Mouse (Mus musculus) splenic B cell, adult 2 months (primary cell): Measurements from ENCODE around the gene Olfr959.

Source experiments
- DNase-seq: peaks from one replicate; pipeline ENCODE4 v3.0.0-alpha.2; 2011; ENCODE audit warnings: low read depth, low spot score
- H3K27me3 ChIP-seq: 2 replicates; pipeline ENCODE4 v1.6.1; 2012; ENCODE audit warnings: mild to moderate bottlenecking, low read length, moderate library complexity, mixed read lengths; ENCODE audit not compliant: control insufficient read depth, poor library complexity, insufficient read depth, severe bottlenecking
- H3K36me3 ChIP-seq: 2 replicates; pipeline ENCODE4 v1.6.1; 2012; ENCODE audit warnings: mild to moderate bottlenecking, low read length, moderate library complexity, mixed read lengths; ENCODE audit not compliant: control insufficient read depth, poor library complexity, insufficient read depth, severe bottlenecking

The Olfr959 gene

DNA sequence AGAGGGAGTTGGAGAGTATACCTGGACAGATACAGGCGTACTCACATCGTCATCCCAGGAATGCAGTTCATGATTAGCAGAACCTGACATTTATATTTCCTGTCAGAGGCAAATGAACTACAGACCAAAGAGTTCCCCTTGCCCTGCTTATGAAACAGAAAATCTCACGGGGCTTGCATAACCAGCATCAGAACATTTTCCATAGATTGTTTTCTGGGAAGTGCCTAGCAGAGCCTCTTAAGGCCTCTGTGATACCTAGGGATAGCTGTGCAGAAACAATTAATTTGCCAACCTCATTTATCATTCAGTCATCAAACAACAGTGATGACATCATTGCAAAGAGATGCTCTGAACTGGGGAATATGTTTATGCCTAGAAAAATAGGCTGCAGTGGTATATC is at the start of gene Olfr959:
Gene Olfr959, minus strand, starts transcription at position 101 of the 400 bp plus-strand sequence.
- Histone ChIP-seq H3K27me3 (no peaks in the 10 kb centered on the region), H3K36me3 (no peaks in the 10 kb centered on the region)
- no peak for DNase-seq

DNA sequence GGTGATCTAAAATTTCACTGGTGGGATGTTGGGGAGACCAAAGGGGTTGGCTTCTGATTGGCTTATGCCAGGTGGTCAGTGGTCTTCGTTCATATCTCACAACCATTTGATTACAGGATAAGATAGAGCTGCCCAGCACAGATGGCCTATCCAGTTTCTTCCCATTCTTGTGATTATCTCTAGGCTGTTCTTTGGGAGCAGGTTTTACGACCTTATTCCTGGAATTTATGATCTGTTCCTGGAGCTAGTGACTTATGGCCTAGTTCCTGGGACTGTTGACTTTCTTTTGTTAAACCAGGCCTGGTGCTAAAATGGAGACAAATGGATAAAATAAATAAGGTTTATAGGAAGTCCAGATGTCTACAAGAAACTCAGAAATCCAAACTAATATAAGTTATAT is 49.3 kb upstream of the Olfr959 start:
- Histone ChIP-seq H3K27me3 (no peaks in the 10 kb centered on the region), H3K36me3 (no peaks in the 10 kb centered on the region)
- DNase-seq = no peak

DNA sequence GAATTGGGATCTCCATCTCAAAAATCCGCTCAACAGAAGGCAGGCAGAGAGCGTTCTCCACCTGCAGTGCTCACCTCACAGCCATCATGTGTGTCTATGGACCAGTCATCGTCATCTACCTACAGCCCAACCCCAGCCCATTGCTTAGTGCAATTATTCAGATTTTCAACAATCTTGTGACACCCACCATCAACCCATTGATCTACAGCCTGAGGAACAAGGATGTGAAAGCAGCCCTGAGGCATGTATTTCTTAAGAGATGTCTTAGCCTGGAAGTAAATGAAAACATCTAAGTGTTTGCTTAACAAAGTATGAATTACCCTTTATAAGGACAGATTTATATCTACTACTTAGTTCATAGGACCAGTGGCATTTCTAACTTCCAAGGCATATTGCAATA is 48.4 kb upstream of the Olfr959 start:
- no peak for DNase-seq
- Histone ChIP-seq H3K36me3 (no peaks in the 10 kb centered on the region), H3K27me3 (no peaks in the 10 kb centered on the region)

DNA sequence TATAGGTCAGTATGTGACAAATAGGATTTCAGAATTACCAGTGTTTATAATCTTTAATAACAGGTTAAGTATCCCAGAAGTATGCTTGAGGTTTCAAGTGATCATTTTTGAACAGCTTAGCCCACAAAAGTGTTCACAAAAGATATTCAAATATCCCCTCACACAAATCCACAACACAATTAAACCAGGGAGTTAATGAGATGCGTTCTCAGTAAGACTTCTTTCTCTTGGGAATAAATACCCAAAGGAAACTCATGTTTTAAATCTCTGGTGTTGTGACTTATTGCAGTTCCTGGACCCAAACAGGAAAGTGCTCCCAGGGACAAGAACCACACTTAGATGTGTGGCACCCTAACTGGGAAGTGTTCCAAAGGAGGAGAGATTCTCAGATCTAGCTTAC is 45.7 kb upstream of the Olfr959 start, which contains the start of gene Olfr960:
Gene Olfr960, plus strand, starts transcription at position 301 of the 400 bp plus-strand sequence.
- no peaks in the 10 kb centered on the region for H3K27me3 ChIP-seq
- H3K36me3 ChIP-seq = no peaks in the 10 kb centered on the region
- DNase-seq = no peak

DNA sequence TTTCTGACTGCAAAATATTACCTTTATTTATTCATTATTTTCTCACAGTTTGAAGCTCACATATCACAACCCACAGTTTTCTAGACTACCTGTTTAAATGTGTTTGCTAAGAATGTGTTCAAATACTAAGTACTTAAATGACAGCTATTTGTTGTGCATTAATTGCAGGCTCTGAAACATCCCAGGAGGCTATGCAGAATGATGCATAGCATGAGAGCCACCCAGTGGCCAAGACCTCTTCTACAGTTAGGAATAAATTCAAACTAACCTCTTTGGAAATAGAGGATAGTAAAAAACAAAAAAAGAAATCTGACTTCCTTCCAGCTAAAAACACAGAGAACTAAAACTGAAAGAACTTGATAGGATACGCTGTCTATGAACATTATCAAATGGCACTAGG is 36.6 kb upstream of the Olfr959 start:
- no peaks in the 10 kb centered on the region for H3K27me3 ChIP-seq
- no peaks in the 10 kb centered on the region for H3K36me3 ChIP-seq
- DNase-seq = no peak

DNA sequence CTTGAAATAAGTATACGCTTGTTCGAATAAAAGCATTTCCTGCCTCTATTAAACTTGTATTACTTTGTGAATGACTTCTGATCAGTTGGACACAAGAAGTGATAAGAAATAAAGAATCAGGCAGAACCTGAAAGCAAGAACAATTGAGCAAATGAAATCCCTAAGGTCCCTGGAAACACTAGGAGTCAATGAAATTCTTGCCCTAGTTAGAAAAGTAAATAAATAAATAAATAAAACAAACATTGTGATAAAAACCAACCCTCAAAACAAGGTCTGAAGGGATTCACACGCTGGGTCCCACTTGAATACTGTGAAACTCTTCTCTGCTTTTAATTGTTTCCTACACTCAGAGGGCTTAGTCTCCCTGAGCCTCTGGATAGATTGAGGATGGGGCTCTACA is 35.0 kb upstream of the Olfr959 start, which contains the start of gene Olfr148:
Gene Olfr148, plus strand, starts transcription at position 301 of the 400 bp plus-strand sequence.
- Histone ChIP-seq H3K27me3 (no peaks in the 10 kb centered on the region), H3K36me3 (no peaks in the 10 kb centered on the region)
- DNase-seq = no peak

DNA sequence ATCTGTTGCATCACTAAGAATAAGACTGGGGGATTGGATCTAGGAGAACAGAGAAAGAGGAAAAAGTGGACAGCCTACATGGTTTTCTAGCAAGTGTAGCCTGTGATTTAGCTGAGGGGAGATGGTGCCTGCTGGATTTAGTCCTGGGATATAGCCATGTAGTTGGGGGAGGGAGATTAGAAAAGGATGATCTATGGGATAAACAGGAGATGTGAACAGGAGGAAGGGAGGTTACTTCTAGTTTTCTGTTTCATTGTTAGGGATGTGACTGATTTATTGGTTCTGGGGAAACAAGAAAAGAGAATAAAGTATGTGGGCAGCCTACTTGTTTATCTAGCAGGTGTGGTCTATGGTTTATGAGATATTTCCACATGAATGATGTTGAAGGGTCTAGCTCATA is 33.1 kb upstream of the Olfr959 start:
- no peak for DNase-seq
- Histone ChIP-seq H3K27me3 (no peaks in the 10 kb centered on the region), H3K36me3 (no peaks in the 10 kb centered on the region)

DNA sequence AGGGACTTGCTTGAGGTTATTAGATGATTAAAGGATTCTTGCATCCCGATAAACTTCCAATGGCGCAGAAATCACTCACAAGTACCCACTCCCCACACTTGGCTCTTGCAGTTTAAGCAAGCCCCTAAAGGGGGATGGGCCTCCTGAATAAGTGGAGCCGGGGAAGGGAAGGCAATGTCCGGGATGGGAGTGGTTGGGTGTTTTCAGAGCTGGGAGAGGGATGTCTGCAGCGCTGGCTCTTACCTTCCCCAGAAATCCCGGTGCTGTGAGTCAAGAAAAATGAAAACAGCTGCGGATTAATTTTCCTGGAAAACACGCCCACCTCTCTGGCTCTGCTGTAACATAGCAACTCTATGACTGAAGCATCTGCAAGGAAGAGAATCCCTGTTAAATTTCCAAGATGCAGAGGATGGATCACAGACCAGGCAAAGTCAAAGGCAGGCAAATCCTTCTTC is 28.7 kb upstream of the Olfr959 start, which contains the start of gene AW551984:
Gene AW551984, minus strand, starts transcription at position 405 of the 455 bp plus-strand sequence.
- no peak for DNase-seq
- Histone ChIP-seq H3K27me3 (no peaks in the 10 kb centered on the region), H3K36me3 (no peaks in the 10 kb centered on the region)

DNA sequence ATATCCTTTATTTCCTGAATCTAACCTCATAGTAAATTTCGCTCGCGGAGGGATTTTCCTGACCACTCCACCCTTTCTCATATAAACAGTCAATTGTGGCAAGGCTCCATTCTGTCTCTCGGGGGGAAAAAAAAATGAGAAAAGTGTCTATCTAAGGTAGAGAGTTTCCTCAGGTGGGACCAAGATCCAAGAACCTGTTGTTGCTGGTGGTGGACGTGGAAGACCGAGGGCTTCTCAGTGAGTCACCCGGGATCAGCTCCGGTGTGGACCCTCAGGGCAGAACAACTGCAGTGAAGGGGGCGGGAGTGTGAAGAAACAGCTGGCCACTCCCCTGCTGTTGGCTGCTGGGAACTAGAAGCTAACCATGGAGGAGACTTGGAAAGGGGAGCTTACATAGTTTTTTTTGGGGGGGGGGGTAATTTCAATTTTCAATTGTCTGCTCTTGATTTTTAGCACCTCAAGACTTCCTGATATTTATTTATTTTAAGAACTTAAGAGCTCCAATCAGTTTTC is 28.0 kb upstream of the Olfr959 start:
- H3K27me3 ChIP-seq = no peaks in the 10 kb centered on the region
- no peak for DNase-seq
- H3K36me3 ChIP-seq = no peaks in the 10 kb centered on the region

DNA sequence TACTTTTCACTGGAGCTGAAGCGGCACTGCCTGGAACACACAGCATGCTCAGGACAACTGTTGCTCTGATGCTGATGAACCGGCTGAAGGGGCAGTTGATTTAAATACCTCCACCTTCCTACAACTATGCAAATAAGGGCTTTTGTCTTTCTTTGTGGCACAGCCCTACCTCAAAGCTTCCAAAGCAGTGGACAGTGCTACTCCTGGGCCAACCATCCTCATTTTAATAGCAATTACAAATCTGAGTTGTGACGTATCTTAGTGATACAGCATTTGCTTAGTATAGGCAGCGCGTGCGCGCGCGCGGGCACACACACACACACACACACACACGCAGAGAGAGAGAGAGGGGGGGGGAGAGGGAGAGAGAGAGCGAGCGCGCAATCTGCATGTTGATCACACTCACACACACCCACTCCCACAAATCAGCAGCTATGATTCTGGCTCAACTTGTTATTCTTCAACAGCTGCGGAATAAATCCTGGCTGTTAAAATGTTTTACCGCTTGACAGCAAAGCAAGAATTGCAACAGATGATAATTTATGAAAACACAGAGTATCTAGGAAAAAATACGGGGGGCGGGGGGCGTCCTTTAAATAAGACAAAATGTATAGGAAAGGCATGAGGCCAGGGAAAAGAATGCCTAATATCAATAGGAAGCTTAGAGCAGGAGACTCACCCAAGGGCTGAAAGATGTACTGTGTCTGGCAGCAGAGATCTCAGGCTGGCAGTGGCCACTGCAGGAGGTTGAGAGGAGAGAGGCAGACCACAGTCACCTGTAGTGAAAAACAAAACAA is 27.4 kb upstream of the Olfr959 start:
- no peak for DNase-seq
- H3K27me3 ChIP-seq = no peaks in the 10 kb centered on the region

DNA sequence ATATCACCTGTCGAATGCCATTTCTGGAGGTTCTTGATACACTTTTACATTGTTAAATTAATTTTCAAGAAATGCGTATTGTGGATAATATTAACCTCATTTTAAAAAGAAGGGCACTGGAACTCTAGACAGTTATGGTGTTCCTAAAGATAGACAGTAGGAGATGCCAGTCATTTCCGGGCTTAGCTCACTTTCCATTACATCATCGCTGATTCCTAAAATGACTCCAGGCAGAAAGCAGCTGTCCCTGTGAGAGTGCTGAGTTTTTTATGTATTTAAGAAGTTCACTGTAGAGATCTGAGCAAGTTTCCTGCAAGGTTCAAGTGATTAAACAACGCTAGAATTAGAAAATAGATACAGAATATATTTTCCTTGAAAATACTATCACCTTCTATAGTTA is 1.7 kb upstream of the Olfr959 start:
- no peaks in the 10 kb centered on the region for H3K27me3 ChIP-seq
- no peaks in the 10 kb centered on the region for H3K36me3 ChIP-seq
- DNase-seq = no peak

More for the DNA sequence above, 27.4 kb upstream of the Olfr959 start:
- H3K36me3 ChIP-seq = no peaks in the 10 kb centered on the region

DNA sequence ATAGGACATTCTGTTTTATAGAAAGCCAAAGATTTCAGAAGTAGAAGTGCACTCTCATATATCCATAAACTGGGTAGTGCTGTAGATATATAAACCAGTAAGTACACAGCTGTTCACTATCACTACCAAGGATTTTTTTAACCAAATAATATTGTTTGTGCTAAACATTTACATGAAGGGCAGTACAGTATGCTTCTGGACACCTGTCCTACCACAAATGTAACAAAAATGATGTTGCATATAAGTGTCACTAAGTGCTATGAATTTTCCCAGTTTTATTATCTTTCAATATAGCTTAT is 17.1 kb downstream of the Olfr959 start:
- Histone ChIP-seq H3K27me3 (no peaks in the 10 kb centered on the region), H3K36me3 (no peaks in the 10 kb centered on the region)
- DNase-seq = no peak

DNA sequence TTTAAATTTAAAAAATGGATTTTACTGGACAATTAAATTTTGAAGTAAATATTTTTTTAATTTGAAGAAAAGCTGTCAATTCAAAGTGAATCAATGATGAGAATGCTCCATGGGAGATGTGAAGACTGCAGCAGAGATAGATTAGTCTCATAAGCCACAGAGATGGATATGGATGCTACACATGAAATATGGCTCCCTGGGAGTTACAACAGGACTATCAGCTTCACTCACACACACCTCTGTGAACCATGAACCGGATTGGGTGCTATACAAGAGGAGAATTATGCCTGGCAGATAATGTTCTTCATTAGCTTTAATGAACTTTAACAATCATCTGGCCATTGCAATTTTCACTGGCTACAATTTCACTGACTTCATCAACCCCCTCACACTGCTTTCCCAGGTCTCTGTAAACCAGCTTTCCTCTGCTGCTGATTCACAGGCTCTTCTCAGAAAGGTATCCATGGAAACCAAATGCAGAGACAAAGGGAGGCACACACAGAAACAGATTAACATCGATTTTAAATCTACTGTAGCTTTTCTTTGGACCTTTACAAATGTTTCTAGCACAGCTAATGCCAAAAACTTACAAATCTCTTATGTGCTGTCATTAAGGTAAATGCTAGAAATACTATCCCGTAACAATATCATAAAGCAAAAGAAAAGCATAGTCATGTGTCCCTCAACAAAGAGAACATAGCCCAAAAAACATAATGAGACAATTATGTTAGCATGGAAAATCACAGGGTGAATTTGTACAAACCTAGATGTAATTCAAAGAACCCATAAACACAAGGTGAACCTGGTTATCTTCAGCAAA is 17.6 kb downstream of the Olfr959 start:
- Histone ChIP-seq H3K27me3 (no peaks in the 10 kb centered on the region), H3K36me3 (no peaks in the 10 kb centered on the region)
- DNase-seq = no peak

DNA sequence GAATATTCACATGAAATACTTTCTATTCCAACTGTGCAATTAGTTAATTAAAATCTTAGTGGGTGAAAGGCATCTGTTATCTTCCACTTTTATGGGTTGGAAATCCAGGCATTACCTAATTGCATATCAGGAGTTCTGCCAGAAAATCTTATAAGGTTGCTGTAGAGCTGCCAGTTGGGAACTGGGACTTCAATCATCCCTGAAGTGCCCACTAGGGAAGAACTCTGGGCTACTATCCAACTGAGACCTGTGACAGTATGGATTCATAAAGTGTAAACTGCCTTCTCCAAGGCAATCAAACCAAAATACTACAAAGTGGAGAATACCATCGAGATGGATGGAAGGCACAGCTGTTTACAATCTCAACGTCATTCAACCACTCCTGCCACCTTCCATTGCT is 21.4 kb downstream of the Olfr959 start, which contains the start of gene Olfr958:
Gene Olfr958, minus strand, starts transcription at position 109 of the 400 bp plus-strand sequence.
- Histone ChIP-seq H3K27me3 (no peaks in the 10 kb centered on the region), H3K36me3 (no peaks in the 10 kb centered on the region)
- no peak for DNase-seq

DNA sequence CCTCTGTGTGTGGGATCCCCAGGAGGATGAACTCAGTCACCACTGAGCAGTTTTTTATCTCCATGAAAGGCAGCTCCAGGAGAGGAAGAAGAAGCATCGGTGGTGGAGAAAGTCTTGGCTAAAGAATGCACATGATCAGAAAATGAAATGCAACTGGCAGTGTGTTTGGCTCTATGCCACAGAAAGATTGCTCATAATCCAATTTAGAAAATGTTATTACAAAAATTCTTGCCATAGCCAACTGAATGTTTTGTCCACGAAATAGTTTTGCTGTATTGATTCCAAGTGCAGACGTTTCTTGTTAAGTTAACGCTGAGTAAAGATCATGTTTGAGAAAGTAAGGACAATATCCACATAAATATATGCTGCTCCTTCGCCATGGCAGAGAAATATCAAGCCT is 24.6 kb downstream of the Olfr959 start:
- Histone ChIP-seq H3K27me3 (no peaks in the 10 kb centered on the region), H3K36me3 (no peaks in the 10 kb centered on the region)
- DNase-seq = no peak
